Mouse (Mus musculus): ENCODE results near the gene Sh3rf1.

Sh3rf1 gene

DNA sequence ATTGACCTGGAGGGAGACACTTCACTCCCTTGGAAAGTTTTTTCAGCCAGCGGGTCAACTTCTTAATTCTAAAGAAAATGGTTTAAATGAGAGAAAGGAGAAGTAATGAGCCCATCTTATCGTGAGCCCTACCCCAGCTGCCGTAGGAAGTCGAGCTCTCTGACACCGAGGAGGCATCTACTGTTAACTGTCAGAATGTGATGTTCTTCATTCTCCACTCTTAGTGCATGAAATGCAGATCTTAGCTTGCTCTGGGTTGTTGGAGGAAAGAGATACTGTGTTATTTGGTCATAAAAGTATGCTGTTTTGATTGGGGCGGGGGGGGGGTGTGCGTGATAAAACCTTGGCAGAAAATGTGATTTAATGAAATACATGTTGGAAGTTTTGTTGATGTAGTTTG is 62.7 kb downstream of the Sh3rf1 start:
- no peak for ATAC-seq (ENCODE audit: low TSS enrichment)

DNA sequence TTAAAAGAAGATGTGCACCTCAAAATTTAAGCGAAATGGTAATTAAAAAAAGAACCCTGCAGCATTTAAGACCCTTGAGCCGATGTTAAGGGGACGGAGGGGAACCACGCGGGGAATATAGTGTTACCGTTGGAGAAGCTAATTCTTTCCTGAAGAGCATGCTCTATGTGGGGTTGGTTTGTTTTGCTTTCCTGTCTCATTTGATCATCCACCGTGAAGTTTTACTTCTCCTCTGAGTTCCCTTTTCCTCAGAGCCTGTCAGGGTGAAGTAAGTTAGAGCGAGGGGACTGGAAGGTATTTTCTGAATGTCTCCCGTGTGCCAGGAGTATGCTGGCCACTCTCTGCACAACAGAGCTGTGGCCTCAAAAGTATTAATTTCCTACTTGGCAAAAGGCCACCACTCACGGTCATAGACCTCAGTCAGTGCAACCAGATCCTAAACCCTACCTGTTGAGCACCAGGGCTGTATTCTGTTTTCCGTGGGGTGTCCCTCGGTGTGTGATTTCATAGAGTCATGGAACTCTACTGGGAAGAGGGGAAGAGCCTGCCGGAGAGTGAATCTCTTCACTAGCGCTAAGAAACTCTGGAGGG is 63.2 kb downstream of the Sh3rf1 start:
- no peak for ATAC-seq (ENCODE audit: low TSS enrichment)

DNA sequence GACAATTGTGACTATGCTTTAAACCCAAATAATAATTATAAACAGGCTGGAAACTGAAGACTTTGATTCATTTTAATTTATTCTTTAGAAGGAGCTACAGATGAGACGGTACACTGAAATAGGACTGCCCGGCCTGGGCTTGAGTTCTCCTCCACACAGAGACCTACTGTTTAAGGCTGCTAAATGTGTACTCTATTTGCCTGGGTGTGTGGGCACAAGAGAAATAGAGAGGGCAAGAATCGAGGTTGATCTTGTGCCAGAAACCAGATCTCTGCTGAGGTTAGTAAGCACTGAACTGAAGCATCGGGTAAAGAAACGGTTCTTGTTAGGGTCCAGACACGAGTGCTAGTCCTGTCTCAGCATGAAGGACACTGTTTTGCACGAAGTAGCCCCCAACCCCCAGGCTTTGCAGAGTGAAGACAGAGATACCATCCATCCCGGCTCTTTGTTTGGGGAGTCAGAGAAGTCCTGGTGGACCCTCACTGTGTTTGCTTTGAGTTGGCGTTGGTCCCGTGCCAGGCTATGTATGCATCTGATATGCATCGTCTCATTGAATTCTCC is 64.4 kb downstream of the Sh3rf1 start:
- peak; percentile 72 for ATAC-seq (ENCODE audit: low TSS enrichment)

DNA sequence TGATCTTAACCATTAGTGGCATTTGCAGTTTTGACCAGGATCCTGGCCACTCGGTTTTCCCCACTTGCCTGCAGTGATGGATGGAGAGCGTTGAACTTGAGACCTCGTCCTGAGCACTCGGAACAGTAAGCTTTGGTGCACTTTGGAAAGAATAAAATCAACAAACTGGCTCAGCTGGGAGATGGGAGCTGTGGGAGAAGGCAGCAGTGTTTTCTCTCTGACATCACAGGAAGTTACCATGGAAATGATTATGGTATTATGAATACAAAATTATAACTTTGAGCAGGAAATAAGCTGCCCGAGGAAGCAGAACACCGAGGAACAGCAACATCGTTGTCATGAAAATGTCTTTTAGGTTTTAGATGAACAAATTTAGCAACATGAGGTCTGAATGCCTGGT is 65.0 kb downstream of the Sh3rf1 start:
- ATAC-seq (ENCODE audit: low TSS enrichment): peak; percentile 41

DNA sequence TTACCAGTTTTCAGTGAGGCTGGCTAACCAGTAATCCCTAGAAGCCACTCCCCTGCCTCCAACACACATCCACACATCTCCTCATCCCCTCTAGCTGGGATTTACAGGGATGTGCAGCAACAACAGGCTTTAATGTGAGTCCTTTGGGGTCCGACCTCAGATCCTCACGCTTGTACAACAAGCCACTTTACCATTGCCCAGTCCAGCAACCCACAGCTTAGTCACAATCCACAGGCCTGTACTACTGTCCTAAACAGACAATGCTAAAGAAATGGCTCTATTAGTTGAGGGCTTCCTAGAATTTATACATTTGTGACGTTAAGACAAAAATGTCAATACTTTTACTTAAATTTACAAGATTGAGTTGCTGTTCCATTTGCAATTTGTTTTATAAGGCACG is 71.4 kb downstream of the Sh3rf1 start:
- no peak for ATAC-seq (ENCODE audit: low TSS enrichment)

DNA sequence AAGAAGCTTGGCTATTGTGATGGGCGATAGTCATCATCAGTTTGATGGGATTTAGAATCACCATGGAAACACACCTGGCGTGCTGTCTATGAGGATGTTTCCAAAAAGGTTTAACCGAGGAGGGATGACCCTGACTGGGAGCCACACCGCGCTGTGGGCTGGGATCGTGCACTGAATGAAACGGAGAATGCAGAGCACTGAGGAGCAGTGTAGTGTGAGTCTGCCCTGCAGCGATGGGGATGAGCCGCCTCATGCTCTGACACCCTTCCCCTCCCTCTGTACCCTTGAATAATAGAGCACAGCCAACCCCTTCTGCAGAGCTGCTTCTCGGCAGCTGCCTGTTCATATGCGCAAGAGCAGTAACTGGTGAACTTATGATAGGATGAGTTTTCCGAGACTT is 71.8 kb downstream of the Sh3rf1 start:
- no peak for ATAC-seq (ENCODE audit: low TSS enrichment)

DNA sequence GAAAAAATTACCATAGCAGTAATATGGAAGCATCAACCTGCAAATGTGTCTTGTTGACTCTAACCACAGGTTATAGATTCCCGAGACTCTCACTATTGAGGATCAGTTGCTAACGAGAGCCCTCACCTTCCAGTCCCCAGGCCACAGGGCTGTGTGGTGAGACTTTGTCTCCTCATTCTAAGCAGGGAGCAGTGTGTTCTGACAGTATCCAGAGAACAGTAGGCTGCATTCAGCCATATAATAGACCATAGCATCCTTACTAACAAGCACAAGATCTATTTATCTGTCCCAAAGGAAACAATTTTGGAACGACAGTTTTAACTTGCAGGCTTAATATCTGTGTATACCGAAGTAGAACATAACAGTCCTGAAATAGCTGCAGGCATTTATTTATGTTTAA is 75.2 kb downstream of the Sh3rf1 start:
- peak; percentile 81 for ATAC-seq (ENCODE audit: low TSS enrichment)

DNA sequence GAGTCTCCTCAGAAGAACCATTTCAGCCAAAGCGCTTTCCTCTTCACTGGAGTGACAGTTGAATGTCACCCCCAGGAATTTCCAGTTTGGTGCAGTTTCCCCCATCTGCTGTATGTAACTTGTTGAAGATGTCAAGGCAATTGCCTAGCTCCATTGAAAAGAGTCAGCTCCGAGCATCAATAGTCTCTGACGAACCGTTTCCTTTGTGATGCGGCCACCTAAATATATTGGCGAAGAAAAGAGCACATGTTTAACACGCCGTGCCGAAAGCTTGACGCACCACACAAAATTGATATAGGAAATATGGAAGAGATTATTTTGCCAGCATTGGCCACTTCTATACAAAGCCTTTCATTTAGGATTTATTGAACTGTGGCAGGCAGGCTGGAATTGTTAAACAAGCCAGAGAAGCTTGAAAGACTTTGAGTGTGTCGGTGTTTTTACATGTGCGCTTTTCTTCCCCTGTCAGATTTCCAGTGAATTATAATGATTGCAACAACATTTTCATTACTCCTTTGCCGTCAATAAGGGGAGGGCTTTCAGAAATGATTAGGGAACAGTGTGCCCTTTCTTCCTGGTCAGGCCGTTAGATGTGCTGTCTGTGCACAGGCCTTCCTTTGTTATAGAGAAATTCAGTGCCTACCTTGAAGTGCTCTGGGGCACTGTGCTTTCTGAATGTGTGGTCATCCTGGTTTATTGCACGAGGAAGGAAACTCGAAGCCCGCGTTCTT is 77.8 kb downstream of the Sh3rf1 start:
- ATAC-seq (ENCODE audit: low TSS enrichment): no peak

DNA sequence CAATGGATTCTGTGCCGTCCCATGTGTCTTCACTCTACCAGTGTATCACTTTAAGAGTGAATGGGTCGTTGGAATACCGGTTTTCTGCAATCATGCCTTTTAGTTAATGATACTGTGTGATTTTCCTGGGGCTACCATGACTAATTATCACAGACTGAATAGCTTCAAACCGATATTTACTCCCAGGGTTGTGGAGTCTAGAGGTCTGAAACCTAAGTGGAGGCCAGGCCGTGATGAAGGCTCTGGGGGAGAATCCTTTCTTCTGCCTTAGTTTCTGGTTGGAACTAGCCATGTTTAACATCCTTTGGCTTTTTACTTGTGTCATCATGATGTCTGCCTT is 78.3 kb downstream of the Sh3rf1 start:
- no peak for ATAC-seq (ENCODE audit: low TSS enrichment)

DNA sequence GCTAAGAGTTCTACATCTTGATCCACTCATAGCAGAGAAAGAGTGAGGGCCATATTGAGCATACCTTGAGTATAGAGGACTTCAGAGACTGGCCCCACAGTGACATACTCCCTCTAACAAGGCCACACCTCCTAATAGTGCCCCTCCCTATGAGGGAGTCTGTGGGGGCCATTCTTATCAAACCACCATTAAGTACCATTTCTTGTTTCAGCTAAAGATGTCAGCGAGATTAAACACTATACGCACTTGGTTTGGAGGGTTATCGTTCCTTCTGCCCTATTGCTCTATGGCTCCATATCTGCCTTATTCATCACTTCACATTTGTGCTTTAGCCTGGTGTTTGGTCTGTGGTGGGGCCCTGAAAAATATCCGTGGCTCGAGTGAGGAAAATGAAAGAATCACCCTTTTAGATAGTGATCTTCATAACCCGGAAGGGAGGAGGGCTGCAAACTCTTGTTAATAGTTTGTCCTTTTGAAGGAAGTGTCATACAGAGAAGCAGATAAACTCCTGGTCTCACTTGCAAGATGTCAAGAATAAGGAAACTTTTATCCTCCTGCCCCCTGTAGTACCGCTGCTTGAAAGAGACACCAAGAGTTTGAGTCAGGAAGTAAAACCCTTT is 81.9 kb downstream of the Sh3rf1 start:
- no peak for ATAC-seq (ENCODE audit: low TSS enrichment)

DNA sequence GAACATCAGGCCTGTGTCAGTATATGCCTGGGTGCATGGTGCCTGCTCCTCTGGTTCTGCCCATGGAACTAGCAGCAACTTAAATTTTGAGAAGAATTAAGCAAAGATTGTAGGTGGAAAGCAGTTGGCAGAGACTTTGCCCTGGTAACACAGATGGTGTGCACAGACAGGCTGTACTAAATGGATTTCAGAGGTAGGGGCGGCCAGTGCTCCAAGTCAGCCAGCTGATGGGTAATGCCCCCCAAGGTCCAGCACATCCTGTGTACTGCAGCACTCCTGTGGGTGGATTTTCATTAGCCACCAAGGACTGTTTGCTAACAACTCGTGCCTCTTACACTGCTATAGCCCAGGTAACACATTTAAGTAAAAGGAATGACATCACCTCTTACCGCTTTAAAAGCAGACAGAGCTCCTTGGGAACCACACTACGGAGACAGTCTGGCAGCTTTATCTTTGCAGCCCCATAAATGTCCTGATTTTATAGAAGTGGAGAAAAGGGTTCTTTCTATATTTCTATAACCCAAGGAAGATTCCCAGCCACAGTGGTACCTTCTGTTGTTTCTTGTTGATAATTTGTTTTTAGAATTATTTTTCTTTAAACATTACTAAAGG is 82.9 kb downstream of the Sh3rf1 start:
- peak; percentile 87 for ATAC-seq (ENCODE audit: low TSS enrichment)

DNA sequence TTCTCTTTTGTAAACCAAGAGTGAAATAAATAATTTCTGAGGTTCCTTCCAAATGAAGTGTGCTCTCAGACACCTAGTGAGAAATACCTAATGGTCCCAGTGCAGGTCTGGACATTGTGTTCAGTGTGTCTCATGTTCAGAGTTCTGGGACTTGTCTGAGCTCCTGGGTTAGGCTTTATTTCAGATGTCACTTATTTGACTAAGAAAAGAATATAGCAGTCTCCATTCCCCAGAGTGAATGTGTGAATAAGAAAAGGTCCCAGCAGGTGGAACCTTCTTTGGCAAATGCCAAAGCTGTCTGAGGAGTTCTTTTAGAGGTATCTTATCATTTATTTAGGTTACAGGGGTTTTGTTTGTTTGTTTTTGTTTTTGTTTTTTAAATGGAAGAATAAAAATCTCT is 85.2 kb downstream of the Sh3rf1 start:
- no peak for ATAC-seq (ENCODE audit: low TSS enrichment)

DNA sequence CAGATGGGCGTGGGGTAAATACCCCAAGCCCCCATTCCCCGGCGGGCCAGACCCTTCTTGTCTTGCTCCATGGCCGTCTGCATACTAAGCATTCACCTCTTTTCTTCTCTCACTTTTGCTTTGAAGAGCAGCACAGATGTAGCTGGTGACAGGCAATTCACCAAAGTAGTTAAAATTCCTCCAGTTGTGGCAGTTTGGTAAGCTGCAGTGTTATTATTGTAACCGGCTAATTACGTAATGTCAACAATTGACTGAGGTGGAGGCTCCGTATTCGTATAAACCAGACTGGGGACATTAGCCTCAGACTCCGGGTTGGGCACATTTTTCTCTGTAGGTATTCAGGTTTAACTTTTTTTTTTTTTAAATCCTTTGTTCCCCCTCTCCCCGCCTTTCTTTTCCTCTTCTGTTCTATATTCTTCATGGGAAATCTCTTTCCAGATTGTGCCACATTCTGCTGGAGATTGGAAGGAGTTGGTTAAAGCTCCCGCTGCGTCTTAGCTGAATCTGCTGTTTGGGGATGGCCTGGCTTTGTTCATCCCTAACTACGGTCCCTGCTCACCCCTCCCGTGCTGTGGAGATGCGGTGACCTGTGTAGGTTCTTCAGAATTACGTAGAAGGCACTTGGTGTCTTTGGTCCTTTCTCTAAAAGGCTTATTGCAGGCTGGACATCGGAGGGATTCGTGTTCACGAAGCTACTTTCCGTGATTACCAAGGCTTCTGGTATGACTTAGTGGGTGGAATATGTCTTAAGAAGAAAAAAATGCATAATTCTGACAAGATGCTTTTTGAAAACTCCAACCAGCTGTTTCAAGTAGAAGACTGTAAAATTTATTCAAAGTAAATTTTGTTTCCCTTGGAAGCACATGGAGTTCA is 86.1 kb downstream of the Sh3rf1 start:
- peak; percentile 32 for ATAC-seq (ENCODE audit: low TSS enrichment)

DNA sequence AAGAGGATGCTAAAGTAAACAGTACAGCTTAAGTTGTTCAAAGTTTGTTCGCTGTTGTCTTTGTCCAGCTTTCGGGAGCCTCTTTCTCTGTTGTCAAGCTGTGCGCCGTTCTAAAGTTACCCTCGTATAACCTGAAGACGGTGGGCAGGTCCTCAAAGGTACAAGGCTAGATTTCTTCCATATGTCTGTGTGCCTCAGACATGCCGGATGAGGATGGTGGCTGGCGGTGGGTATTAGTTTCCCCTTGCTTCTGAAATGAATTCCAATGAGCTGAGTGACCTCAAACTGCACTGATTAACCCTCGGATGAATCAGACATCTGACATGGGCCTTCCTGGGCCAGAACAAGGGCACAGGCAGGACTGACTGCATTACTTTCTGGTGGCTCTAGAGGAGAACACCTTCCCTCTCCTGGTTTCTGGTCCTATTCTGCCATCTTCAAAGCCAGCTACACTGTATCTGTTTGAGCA is 86.8 kb downstream of the Sh3rf1 start:
- ATAC-seq (ENCODE audit: low TSS enrichment): no peak

DNA sequence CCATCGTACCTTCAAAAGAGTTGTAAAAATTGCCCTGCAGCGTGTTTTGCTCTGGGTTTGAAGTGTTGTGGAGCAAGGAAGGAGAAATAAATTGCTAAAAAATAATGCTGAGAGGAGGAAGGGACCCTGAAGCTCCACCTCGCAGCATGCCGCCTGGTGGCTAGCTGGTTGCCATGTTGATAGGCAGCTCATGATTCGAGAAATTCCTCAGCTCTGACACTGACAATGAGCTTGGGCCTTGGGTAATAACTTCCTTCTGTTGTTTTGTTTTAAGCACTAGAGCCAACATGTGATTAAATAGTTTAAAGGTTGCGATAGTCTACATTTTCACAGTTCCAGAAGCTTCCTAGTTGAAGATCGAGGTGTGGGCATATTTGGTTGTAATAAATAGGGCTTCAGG is 89.3 kb downstream of the Sh3rf1 start:
- no peak for ATAC-seq (ENCODE audit: low TSS enrichment)

DNA sequence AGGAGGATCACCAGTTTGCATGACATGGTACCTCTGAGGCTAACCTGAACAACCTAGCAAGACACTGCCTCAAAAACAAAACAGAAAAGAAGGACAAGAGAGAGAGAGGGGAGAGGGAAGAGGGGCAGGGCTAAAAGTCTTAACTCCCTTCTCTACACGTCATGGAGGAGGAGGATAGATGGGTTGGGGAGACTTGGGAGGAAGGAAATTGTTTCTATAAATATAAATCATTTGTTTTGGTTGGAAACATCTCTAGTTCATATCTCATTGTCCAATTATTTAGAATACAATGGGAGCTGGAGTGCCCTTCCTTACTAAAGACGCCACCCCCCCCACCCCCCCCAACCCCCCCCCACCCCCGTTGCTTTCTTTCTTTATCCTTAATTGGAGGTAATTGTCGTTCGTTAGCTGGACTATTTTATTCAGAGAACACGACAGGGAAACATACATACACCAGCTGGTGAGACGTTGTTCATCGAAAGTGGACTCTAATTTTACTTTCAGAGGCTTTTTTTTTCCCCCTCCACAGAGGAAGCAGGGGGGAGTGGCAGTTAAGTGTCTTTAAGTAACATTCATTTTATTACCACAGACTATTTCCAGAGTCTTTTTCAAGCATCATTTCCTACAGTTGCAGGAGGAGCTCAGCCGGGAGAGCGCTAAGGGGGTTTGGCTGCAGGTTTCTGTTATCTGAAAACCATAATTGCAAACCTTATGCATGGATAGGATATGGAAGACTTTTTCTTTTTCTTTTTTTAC is 92.5 kb downstream of the Sh3rf1 start:
- ATAC-seq (ENCODE audit: low TSS enrichment): peak; percentile 69

DNA sequence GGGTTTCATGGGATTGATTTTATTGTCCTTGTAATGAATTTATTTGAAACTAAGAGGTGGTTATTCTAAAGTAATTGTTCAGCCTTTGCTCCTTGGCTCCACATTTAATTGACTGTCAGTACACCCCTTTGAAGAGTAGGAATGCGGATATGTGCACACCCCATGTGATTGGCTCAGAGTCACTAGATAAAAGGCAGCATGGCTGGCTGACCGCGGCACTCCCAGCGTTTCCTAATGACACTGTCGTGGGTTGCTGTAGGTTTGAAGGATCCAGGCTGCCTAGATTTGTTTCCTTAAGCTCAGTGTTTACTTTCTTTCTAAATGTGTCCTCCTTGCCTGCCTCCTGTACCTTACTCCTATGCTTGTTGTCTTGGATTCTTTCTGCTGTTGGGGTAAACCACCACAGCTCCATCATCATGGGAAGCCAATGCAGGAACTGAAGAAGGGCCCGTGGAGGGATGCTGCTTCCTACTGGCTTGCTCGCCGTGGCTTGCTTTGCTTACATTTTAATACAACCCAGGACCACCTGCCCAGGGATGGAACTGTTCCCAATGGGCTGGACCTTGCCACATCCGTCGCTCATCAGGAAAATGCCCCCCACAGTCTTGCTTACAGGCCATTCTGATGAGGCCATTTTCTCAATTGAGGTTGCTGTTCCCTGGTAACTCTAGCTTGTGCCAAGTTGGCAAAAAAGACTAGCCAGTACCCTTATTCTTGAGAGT is 93.3 kb downstream of the Sh3rf1 start:
- ATAC-seq (ENCODE audit: low TSS enrichment): no peak

DNA sequence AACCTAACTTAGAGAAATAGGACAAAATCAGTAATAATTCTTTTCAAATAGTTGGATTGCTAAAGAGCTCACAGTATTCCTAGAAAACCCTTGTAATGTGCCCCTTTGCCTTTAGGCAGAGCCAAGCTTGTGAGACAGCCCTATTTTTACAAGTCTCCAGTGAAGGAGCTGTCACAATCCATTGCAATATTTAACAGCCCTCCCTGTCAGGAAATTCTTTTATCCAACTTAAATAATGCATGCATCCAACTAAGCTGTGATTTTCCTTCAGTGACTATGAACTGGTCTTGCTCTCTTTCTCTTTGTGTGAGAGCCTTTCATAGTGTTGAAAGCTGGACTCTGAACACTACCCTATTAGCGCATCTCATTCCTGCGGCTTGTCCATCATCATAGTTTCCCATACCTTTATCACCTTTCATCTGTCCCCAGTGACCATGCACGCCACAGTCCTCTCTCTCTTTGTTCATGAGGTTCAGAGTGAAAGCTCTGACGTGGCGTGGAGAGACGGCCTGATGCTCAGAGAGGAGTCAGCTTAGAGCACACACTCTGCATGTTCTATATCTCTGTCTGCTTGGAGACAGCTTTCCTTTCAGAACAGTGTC is 94.0 kb downstream of the Sh3rf1 start:
- 0 out of 2 replicates have a peak, but pooled peaks have one; percentile 4 for ATAC-seq (ENCODE audit: low TSS enrichment)

DNA sequence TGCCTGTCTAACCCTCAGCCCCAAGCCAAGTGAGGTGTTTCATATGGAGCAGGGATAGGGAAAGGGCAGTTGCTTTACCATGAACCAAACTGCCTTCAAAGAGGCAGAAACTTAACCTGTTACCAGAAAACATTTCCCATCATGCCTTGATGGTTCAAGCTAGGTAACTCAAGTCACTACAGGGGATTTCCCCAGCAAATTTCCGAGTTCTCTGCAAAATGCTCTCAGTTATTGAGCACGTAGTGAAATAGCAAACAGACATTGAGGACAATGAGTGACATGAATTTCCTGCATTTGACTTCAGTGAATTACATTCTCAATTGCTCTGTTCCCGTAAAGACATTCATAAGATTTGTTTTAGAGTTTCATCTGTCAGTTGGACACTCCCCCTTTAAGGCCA is 97.5 kb downstream of the Sh3rf1 start:
- no peak for ATAC-seq (ENCODE audit: low TSS enrichment)

DNA sequence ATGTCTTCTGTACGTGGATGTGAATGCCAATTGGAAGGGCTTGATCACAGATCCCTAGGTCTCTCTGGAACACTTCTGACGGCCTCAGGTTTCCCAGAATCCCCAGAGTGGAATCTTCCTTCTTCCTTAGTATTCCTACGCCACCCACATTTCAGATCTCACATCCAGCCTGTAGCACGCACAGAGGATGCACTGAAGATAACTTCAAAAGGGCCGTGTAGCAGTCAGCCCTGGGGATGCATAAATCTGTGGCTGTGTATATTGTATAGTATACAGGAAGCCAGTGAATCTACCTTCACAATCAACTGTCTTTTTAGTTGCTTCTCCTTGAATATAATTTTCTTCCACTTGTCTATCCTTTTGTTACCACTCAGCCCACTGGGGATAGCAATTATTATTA is 98.1 kb downstream of the Sh3rf1 start:
- ATAC-seq (ENCODE audit: low TSS enrichment): peak; percentile 74

Data from frontal cortex, adult (tissue).